Mouse (Mus musculus) liver, postnatal 0 days (tissue): ENCODE measurements at regions not wholly inside any gene's neighbourhood (a gene's known extent, or its start where the extent isn't known, plus 50 kb on each side); places are given as distances from the start of the nearest gene placed in this dataset.

Experiments
- CTCF ChIP-seq: sonication (generic); IDR thresholded peaks from 2 replicates; pipeline ENCODE4 v1.5.1; 2016; ENCODE audit warnings: antibody characterized with exemption, low read depth
- EP300 ChIP-seq: IDR thresholded peaks from 2 replicates; pipeline ENCODE4 v1.6.1; 2016; ENCODE audit warnings: antibody characterized with exemption, low read depth, mild to moderate bottlenecking

- TF ChIP-seq CTCF = no peak
- no peak for TF ChIP-seq EP300
Measured at GRCm38 (mm10) chr9:61813291-61813690, 101.1 kb downstream of the Rplp1 start.
